Mouse (Mus musculus) liver, embryonic 14.5 days (tissue): ENCODE data around the gene Ralb. TPM values are rescaled to one million over a fixed set of nuclear protein-coding genes. Genes with fewer than 3 reads are reported as not detected.

ENCODE experiments used
- ATAC-seq: fragments of 200-750 bp; cut with Nextera tagmentation; 2 replicates; pipeline ENCODE4 v1.8.0; 2017; ENCODE audit warnings: moderate number of reproducible peaks, mild to moderate bottlenecking, moderate library complexity; ENCODE audit not compliant: insufficient read depth
- DNase-seq, 3 experiments: peaks; one replicate each; pipeline ENCODE4 v3.0.0-alpha.2; 2012 to 2013; ENCODE audit warnings: low read depth in 3 of 3, low spot score in 3 of 3
- H3K27ac ChIP-seq: fragments of 300-500 bp; sonication (generic); 2 replicates; pipeline ENCODE4 v1.5.1; 2014; ENCODE audit warnings: moderate library complexity, mild to moderate bottlenecking, control low read depth, inconsistent platforms
- H3K27me3 ChIP-seq: fragments of 300-500 bp; sonication (generic); 2 replicates; pipeline ENCODE4 v1.6.1; 2014; ENCODE audit warnings: mild to moderate bottlenecking, low read length, moderate library complexity; ENCODE audit not compliant: control insufficient read depth, insufficient read depth
- H3K36me3 ChIP-seq: fragments of 300-500 bp; sonication (generic); replicated peaks from 2 replicates; pipeline ENCODE4 v1.6.1; 2014; ENCODE audit warnings: low read depth; ENCODE audit not compliant: control insufficient read depth, insufficient read depth
- H3K4me1 ChIP-seq, 2 experiments: fragments of 200-500 bp in 1 of 2; fragments of 300-500 bp in 1 of 2; sonication (generic) in 1 of 2; replicated peaks; 2 replicates each; pipeline ENCODE4 v1.6.1; 2012 to 2014; ENCODE audit warnings: antibody characterized with exemption in 1 of 2, inconsistent platforms in 1 of 2, low read length in 1 of 2; ENCODE audit not compliant: control insufficient read depth in 2 of 2, insufficient read depth in 2 of 2
- H3K4me2 ChIP-seq: fragments of 300-500 bp; sonication (generic); 2 replicates; pipeline ENCODE4 v1.6.1; 2014; ENCODE audit warnings: low read depth, mild to moderate bottlenecking, control low read depth, moderate library complexity
- H3K4me3 ChIP-seq, 2 experiments: fragments of 200-500 bp in 1 of 2; fragments of 300-500 bp in 1 of 2; sonication (generic) in 1 of 2; 2 replicates each; pipeline ENCODE4 v1.5.1; 2012 to 2014; ENCODE audit warnings: low read depth in 2 of 2, low read length in 2 of 2, mild to moderate bottlenecking in 2 of 2, control low read depth in 1 of 2, inconsistent platforms in 1 of 2, moderate library complexity in 1 of 2; ENCODE audit not compliant: insufficient read depth in 1 of 2
- H3K9ac ChIP-seq: fragments of 300-500 bp; sonication (generic); replicated peaks from 2 replicates; pipeline ENCODE4 v1.6.1; 2014; ENCODE audit warnings: mild to moderate bottlenecking, control low read depth, moderate library complexity
- H3K9me3 ChIP-seq: fragments of 300-500 bp; sonication (generic); 2 replicates; pipeline ENCODE4 v1.6.1; 2016; ENCODE audit warnings: low read length, mixed read lengths; ENCODE audit not compliant: control insufficient read depth
- CTCF ChIP-seq: IDR thresholded peaks from 2 replicates; pipeline ENCODE4 v1.5.1; 2016; ENCODE audit warnings: antibody characterized with exemption, low read depth, control low read depth
- EP300 ChIP-seq: IDR thresholded peaks from 2 replicates; pipeline ENCODE4 v1.6.1; 2016; ENCODE audit warnings: antibody characterized with exemption, low read depth
- WGBS: fragments of 180-500 bp; shearing (Covaris S2); extraction: QIAGEN DNeasy Blood & Tissue Kit; methylation state at CpG from one replicate; pipeline ENCODE4 v1.1.7; 2014; ENCODE audit not compliant: insufficient replicate concordance; 5-methylcytosine and 5-hydroxymethylcytosine counted together
- polyA plus RNA-seq, 2 experiments: library from polyadenylated mRNA; depleted of rRNA in 1 of 2; stranded (reverse) in 1 of 2; unstranded in 1 of 2; fragments of >200 nt; fragmentation: Nextera tagmentation in 1 of 2; extraction: Ambion mirVana in 1 of 2; gene quantifications; 2 replicates each; pipeline versions ENCODE4 v1.2.1 to v1.2.3; 2012 to 2014

The Ralb gene
- polyA plus RNA-seq, 2 experiments = 11.6 to 25.7 TPM

GRCm38 (mm10) chr1:119474671-119475070 lies 29.9 kb downstream of the Ralb start:
- H3K27ac ChIP-seq = no peak overlapping the region
- no peak overlapping the region for H3K9ac ChIP-seq
- H3K9me3 ChIP-seq = no peaks in the 10 kb centered on the region
- no peak overlapping the region for H3K4me2 ChIP-seq
- H3K36me3 ChIP-seq = no peaks in the 10 kb centered on the region; the same call in 1 of the 2 replicates
- DNase-seq (no peak), ATAC-seq (no peak)
- no peaks in the 10 kb centered on the region for H3K27me3 ChIP-seq
- 59% methylated on average over 7 of the region's 7 CpGs for WGBS
- no peak overlapping the region for H3K4me3 ChIP-seq
- H3K4me1 ChIP-seq = peaks cover 10 to 25% of the 10 kb centered on the region in 2 experiments
- no peak for TF ChIP-seq CTCF
- TF ChIP-seq EP300 = no peak

DNA sequence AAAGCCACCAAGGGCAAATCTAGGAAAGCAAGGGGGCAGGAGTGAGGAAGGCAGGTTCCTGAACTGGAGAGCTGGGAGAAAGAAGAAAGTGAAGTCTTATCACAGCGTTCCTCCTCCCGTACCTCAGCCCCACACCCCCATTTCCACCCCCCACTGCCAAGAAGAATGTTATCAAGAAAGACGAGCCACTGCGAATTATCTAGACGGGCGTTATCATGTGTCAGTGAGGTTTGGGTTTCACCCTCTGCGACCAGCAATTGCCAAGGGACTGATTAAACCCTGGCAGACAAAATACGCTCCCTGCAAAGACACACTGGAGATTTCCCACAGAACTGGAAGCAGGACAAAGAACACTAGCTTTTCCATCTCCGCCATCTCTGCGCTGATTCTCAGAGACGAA lies 31.9 kb downstream of the Ralb start:
- WGBS = 27% methylated on average over 11 of the region's 11 CpGs
- H3K4me3 ChIP-seq = no peak overlapping the region
- H3K27ac ChIP-seq = no peak overlapping the region
- no peak for DNase-seq
- no peak overlapping the region for H3K9ac ChIP-seq
- ATAC-seq = peak; percentile 59; the same call in 1 of the 2 replicates
- H3K4me2 ChIP-seq = peak overlapping the region; percentile 18
- TF ChIP-seq CTCF (no peak), EP300 (peak; percentile 37)
- H3K27me3 ChIP-seq = no peaks in the 10 kb centered on the region
- H3K9me3 ChIP-seq = no peaks in the 10 kb centered on the region
- peaks cover 10 to 25% of the 10 kb centered on the region in 2 experiments for H3K4me1 ChIP-seq
- H3K36me3 ChIP-seq = no peaks in the 10 kb centered on the region; the same call in 1 of the 2 replicates

GRCm38 (mm10) chr1:119471793-119472396 lies 32.7 kb downstream of the Ralb start:
- no peak overlapping the region for H3K4me2 ChIP-seq
- DNase-seq = no peak
- no peak overlapping the region for H3K27ac ChIP-seq
- 67% methylated on average over 14 of the region's 14 CpGs for WGBS
- no peaks in the 10 kb centered on the region for H3K27me3 ChIP-seq
- TF ChIP-seq CTCF (no peak), EP300 (no peak)
- H3K9ac ChIP-seq = no peak overlapping the region
- H3K4me1 ChIP-seq = peaks cover 10 to 22% of the 10 kb centered on the region in 2 experiments
- H3K36me3 ChIP-seq = no peaks in the 10 kb centered on the region; the same call in 1 of the 2 replicates
- no peaks in the 10 kb centered on the region for H3K9me3 ChIP-seq
- ATAC-seq = no peak
- H3K4me3 ChIP-seq = no peak overlapping the region

DNA sequence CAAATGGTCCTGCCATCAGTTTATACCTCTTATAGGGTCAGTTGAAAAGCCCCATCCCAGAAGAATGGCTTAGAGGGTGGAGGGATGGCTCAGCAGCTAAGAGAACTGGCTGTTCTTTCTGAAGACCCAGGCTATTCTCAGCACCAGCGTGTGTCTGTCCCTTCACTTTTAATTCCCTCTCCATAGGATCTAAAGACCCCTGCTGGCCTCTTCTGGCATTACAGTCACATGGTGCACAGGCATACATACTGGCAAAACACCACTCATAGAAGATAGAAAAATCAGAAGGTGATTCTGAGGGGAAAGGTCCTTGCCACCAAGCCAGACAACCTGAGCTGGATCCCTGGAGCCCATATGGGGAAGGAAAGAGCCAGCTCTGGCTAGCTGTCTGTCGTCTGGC lies 41.2 kb downstream of the Ralb start:
- Histone ChIP-seq H3K4me3 (no peak overlapping the region), H3K9me3 (no peaks in the 10 kb centered on the region), H3K4me1 (no peaks in the 10 kb centered on the region), H3K9ac (no peak overlapping the region), H3K4me2 (no peak overlapping the region), H3K27me3 (no peaks in the 10 kb centered on the region), H3K27ac (no peak overlapping the region), H3K36me3 (no peaks in the 10 kb centered on the region)
- DNase-seq (peak in 2 of 3 experiments; percentile 10 to 19), ATAC-seq (no peak)
- WGBS = 28% methylated on average over 2 of the region's 2 CpGs
- no peak for TF ChIP-seq EP300
- peak; percentile 69 for TF ChIP-seq CTCF

DNA sequence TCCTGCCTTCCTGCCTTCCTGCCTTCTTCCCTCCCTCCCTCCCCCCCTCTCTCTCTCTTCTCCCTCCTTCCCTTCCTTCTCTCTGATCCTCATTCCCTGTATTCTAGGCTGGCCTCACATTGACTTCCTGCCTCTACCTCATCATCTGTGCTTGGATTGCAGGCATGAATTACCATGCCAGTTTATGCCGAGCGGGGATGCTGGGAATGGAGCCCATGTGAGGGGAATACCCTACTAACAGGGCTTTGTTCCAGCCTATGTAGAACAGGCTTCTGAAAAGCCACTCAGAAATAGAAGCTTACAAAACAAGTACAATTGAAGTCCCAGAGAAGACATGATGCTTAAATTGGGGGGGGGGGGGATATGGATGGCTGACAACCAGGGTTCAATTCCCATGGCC lies 44.5 kb downstream of the Ralb start:
- H3K9me3 ChIP-seq = no peaks in the 10 kb centered on the region

More for the DNA sequence above, 44.5 kb downstream of the Ralb start:
- Histone ChIP-seq H3K4me1 (no peaks in the 10 kb centered on the region), H3K36me3 (no peaks in the 10 kb centered on the region), H3K27ac (no peak overlapping the region), H3K4me2 (no peak overlapping the region), H3K27me3 (no peaks in the 10 kb centered on the region), H3K4me3 (no peak overlapping the region), H3K9ac (no peak overlapping the region)
- no peak for TF ChIP-seq CTCF
- TF ChIP-seq EP300 = no peak
- ATAC-seq = no peak
- WGBS = 64% methylated on average over 2 of the region's 2 CpGs
- no peak for DNase-seq
